Mouse (Mus musculus) G1E (cell line): Measurements from ENCODE around the gene Klhdc1. TPM values are rescaled to one million over a fixed set of nuclear protein-coding genes. Genes with fewer than 3 reads are reported as not detected.

Source experiments
- ATAC-seq: 2 replicates; pipeline ENCODE4 v1.8.0; 2016; ENCODE audit warnings: mild to moderate bottlenecking; ENCODE audit not compliant: insufficient number of reproducible peaks, poor library complexity, low FRiP score, severe bottlenecking; ENCODE audit errors: extremely low read depth
- DNase-seq: peaks from one replicate; pipeline ENCODE4 v3.0.0; 2012; ENCODE audit warnings: low spot score
- H3K27me3 ChIP-seq: 2 replicates; pipeline ENCODE4 v1.6.1; 2012; ENCODE audit warnings: mild to moderate bottlenecking, low read length, inconsistent platforms; ENCODE audit not compliant: insufficient read depth
- H3K36me3 ChIP-seq: replicated peaks from 2 replicates; pipeline ENCODE3; 2012; ENCODE audit warnings: mild to moderate bottlenecking, inconsistent platforms
- H3K4me1 ChIP-seq: 2 replicates; pipeline ENCODE4 v1.6.1; 2012; ENCODE audit warnings: low read depth, low read length, inconsistent platforms, mixed read lengths; ENCODE audit not compliant: insufficient read depth
- H3K4me3 ChIP-seq: 2 replicates; pipeline ENCODE4 v1.5.1; 2012; ENCODE audit warnings: low read depth, mild to moderate bottlenecking, inconsistent platforms, low read length, moderate library complexity, mixed read lengths
- H3K9me3 ChIP-seq: replicated peaks from 2 replicates; pipeline ENCODE4 v1.6.1; 2012; ENCODE audit warnings: inconsistent platforms
- CTCF ChIP-seq: IDR thresholded peaks from 2 replicates; pipeline ENCODE4 v1.5.1; 2012; ENCODE audit warnings: low read depth, low read length, inconsistent platforms, mixed read lengths
- GATA1 ChIP-seq: IDR thresholded peaks from 2 replicates; pipeline ENCODE4 v1.6.1; 2012; ENCODE audit warnings: borderline replicate concordance, low read length, inconsistent platforms, mixed read lengths
- GATA2 ChIP-seq: IDR thresholded peaks from 2 replicates; pipeline ENCODE4 v1.6.1; 2012; ENCODE audit warnings: low read depth, low read length, inconsistent platforms, borderline replicate concordance
- POLR2AphosphoS5 ChIP-seq: IDR thresholded peaks from 2 replicates; pipeline ENCODE4 v1.6.1; 2012; ENCODE audit warnings: low read depth, low read length, inconsistent platforms; ENCODE audit not compliant: insufficient replicate concordance
- TAL1 ChIP-seq: conservative IDR thresholded peaks from 2 replicates; pipeline ENCODE4 v1.6.1; 2012; ENCODE audit warnings: low read depth, low read length, inconsistent platforms, mixed read lengths
- polyA plus RNA-seq: library from polyadenylated mRNA; stranded (reverse); fragments of >175 nt; gene quantifications from 2 replicates; pipeline ENCODE4 v1.2.3, GENCODE M21; 2012
- total RNA-seq, 2 experiments: library from RNA; stranded (forward) in 1 of 2; stranded (reverse) in 1 of 2; fragments of 200-1000 nt in 1 of 2; fragments of >200 nt in 1 of 2; fragmentation: Nextera tagmentation in 1 of 2; gene quantifications; 2 replicates each; pipeline ENCODE4 v1.2.3; 2014 to 2017

Klhdc1 gene
- total and polyA plus RNA-seq, 3 experiments: 13.0 to 16.0 (median 14.6) TPM

DNA sequence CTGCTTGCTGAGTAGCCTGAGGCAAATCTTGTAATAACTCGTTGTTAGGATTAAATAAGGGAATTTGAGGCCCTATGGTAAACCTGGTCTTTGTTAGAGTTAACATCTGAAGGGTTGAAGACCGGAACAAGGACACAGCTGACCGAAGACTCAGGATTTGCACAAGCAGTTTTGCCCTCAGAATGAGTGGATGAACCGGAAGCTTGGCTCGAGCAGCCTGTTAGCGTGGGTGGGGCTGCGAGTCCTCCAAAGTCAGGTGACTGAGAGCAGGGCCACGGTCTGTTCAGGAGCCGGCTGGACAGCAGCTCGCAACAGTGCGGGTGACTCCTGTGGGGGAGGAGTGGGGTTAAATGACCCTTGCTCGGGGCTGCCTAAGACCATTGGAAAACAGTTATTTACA, 58.3 kb downstream of the Klhdc1 start:
- peak; percentile 53 for DNase-seq
- Histone ChIP-seq H3K4me3 (peak overlapping the region; percentile 60; the same call in 1 of the 2 replicates), H3K36me3 (peaks cover 56% of the 10 kb centered on the region), H3K4me1 (peaks cover 41% of the 10 kb centered on the region), H3K27me3 (no peaks in the 10 kb centered on the region), H3K9me3 (no peaks in the 10 kb centered on the region)
- no peak for TF ChIP-seq GATA1
- TF ChIP-seq POLR2AphosphoS5: no peak
- TF ChIP-seq GATA2: no peak
- TF ChIP-seq TAL1: no peak
- no peak for TF ChIP-seq CTCF
- ATAC-seq: peak; percentile 59

GRCm38 (mm10) chr12:69299831-69300230, 58.9 kb downstream of the Klhdc1 start:
- H3K27me3 ChIP-seq: no peaks in the 10 kb centered on the region
- H3K4me1 ChIP-seq: peaks cover 41% of the 10 kb centered on the region
- TF ChIP-seq GATA1: no peak
- TF ChIP-seq POLR2AphosphoS5: no peak
- no peak for TF ChIP-seq TAL1
- no peak for TF ChIP-seq GATA2
- no peak for TF ChIP-seq CTCF
- H3K4me3 ChIP-seq: no peak overlapping the region
- H3K9me3 ChIP-seq: no peaks in the 10 kb centered on the region
- H3K36me3 ChIP-seq: peaks cover 61% of the 10 kb centered on the region
- DNase-seq: no peak
- ATAC-seq: no peak

GRCm38 (mm10) chr12:69300391-69300790, 59.4 kb downstream of the Klhdc1 start:
- H3K9me3 ChIP-seq: no peaks in the 10 kb centered on the region
- TF ChIP-seq TAL1: no peak
- TF ChIP-seq GATA1: no peak
- no peak for TF ChIP-seq POLR2AphosphoS5
- no peak for TF ChIP-seq GATA2
- TF ChIP-seq CTCF: no peak
- ATAC-seq (no peak), DNase-seq (no peak)
- H3K4me1 ChIP-seq: peaks cover 38% of the 10 kb centered on the region
- H3K27me3 ChIP-seq: no peaks in the 10 kb centered on the region
- no peak overlapping the region for H3K4me3 ChIP-seq
- H3K36me3 ChIP-seq: peaks cover 67% of the 10 kb centered on the region

- DNase-seq: no peak
- TF ChIP-seq CTCF (no peak), GATA1 (no peak), TAL1 (no peak), POLR2AphosphoS5 (no peak), GATA2 (no peak)
- peaks cover 28% of the 10 kb centered on the region for H3K4me1 ChIP-seq
- no peaks in the 10 kb centered on the region for H3K27me3 ChIP-seq
- ATAC-seq: no peak
- no peak overlapping the region for H3K4me3 ChIP-seq
- peaks cover 84% of the 10 kb centered on the region for H3K36me3 ChIP-seq
- H3K9me3 ChIP-seq: no peaks in the 10 kb centered on the region
Observed at GRCm38 (mm10) chr12:69302171-69302570, 61.2 kb downstream of the Klhdc1 start.

- no peaks in the 10 kb centered on the region for H3K9me3 ChIP-seq
- no peak for TF ChIP-seq TAL1
- H3K4me3 ChIP-seq: no peak overlapping the region
- DNase-seq (no peak), ATAC-seq (no peak)
- H3K36me3 ChIP-seq: peaks cover 93% of the 10 kb centered on the region
- H3K4me1 ChIP-seq: peaks cover 14% of the 10 kb centered on the region
- no peaks in the 10 kb centered on the region for H3K27me3 ChIP-seq
Observed at GRCm38 (mm10) chr12:69304051-69304450, 63.1 kb downstream of the Klhdc1 start.

GRCm38 (mm10) chr12:69306333-69306732, 65.4 kb downstream of the Klhdc1 start:
- DNase-seq (no peak), ATAC-seq (no peak)
- Histone ChIP-seq H3K36me3 (peaks cover 95% of the 10 kb centered on the region), H3K27me3 (no peaks in the 10 kb centered on the region), H3K4me1 (no peaks in the 10 kb centered on the region), H3K9me3 (no peaks in the 10 kb centered on the region), H3K4me3 (no peak overlapping the region)
- TF ChIP-seq GATA2 (no peak), POLR2AphosphoS5 (no peak)

DNA sequence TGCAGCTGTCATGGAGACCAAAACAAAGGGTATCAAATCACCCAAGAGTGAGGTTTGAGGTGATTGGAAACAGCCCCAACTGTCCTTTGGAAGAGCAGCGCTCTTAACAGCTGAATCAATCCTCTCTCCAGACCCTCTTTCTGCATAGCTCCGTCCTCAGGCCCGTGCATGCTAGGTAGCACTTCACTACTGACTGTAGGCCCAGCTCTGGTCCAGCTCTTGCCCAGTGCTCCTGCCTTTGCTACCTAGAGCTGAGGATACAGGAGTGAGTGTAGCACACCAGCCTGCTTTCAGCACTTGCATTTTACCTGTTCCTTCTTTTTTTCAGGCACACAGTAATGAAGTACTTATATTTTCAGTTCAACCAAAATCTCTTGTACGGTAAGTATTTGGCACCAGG, 68.7 kb downstream of the Klhdc1 start:
- Histone ChIP-seq H3K4me3 (no peak overlapping the region), H3K4me1 (no peaks in the 10 kb centered on the region), H3K27me3 (no peaks in the 10 kb centered on the region), H3K36me3 (peaks cover 93% of the 10 kb centered on the region), H3K9me3 (no peaks in the 10 kb centered on the region)
- TF ChIP-seq TAL1 (no peak), GATA1 (no peak), GATA2 (no peak), CTCF (no peak), POLR2AphosphoS5 (no peak)
- DNase-seq (no peak), ATAC-seq (no peak)
